Mouse (Mus musculus): ENCODE measurements around the gene Timd2. TPM values are rescaled to one million over a fixed set of nuclear protein-coding genes. Genes with fewer than 3 reads are reported as not detected.

Gene Timd2
- polyA plus RNA-seq, 2 experiments = 31.1 to 39.3 TPM

GRCm38 (mm10) chr11:46690136-46690535 is 16.7 kb downstream of the Timd2 start:
- no peak overlapping the region for H3K9ac ChIP-seq (replicated peaks)
- no peaks in the 10 kb centered on the region for H3K36me3 ChIP-seq (replicated peaks; ENCODE audit: control insufficient read depth, insufficient read depth, low read depth)
- no peaks in the 10 kb centered on the region for H3K9me3 ChIP-seq (ENCODE audit: control insufficient read depth, low read length)
- H3K27me3 ChIP-seq (ENCODE audit: control insufficient read depth, insufficient read depth, low read length) = no peaks in the 10 kb centered on the region
- H3K4me3 ChIP-seq (ENCODE audit: insufficient read depth in 1 of 2, low read depth in 2 of 2, low read length in 2 of 2) = no peak overlapping the region
- no peaks in the 10 kb centered on the region for H3K4me1 ChIP-seq (replicated peaks; ENCODE audit: control insufficient read depth in 2 of 2, insufficient read depth in 2 of 2, low read length in 1 of 2)
- H3K27ac ChIP-seq = no peak overlapping the region
- TF ChIP-seq CTCF (IDR thresholded peaks at IDR 0.05; ENCODE audit: low read depth) (no peak), EP300 (IDR thresholded peaks at IDR 0.05; ENCODE audit: low read depth) (no peak)
- WGBS (ENCODE audit: insufficient replicate concordance) = 49% methylated on average over 2 of the region's 2 CpGs
- H3K4me2 ChIP-seq (ENCODE audit: low read depth) = no peak overlapping the region
- DNase-seq (ENCODE audit: low read depth in 3 of 3, low spot score in 3 of 3) (no peak), ATAC-seq (ENCODE audit: insufficient read depth) (no peak)

GRCm38 (mm10) chr11:46683723-46684122 is 23.1 kb downstream of the Timd2 start:
- no peak overlapping the region for H3K27ac ChIP-seq
- H3K27me3 ChIP-seq (ENCODE audit: control insufficient read depth, insufficient read depth, low read length) = no peaks in the 10 kb centered on the region
- H3K9me3 ChIP-seq (ENCODE audit: control insufficient read depth, low read length) = no peaks in the 10 kb centered on the region
- H3K4me3 ChIP-seq (ENCODE audit: insufficient read depth in 1 of 2, low read depth in 2 of 2, low read length in 2 of 2) = no peak overlapping the region
- H3K36me3 ChIP-seq (replicated peaks; ENCODE audit: control insufficient read depth, insufficient read depth, low read depth) = no peaks in the 10 kb centered on the region
- no peaks in the 10 kb centered on the region for H3K4me1 ChIP-seq (replicated peaks; ENCODE audit: control insufficient read depth in 2 of 2, insufficient read depth in 2 of 2, low read length in 1 of 2)
- H3K9ac ChIP-seq (replicated peaks) = no peak overlapping the region
- no peak for ATAC-seq (ENCODE audit: insufficient read depth)
- 36% methylated on average over 4 of the region's 4 CpGs for WGBS (ENCODE audit: insufficient replicate concordance)
- no peak for DNase-seq (ENCODE audit: low read depth in 3 of 3, low spot score in 3 of 3)
- no peak overlapping the region for H3K4me2 ChIP-seq (ENCODE audit: low read depth)
- TF ChIP-seq EP300 (IDR thresholded peaks at IDR 0.05; ENCODE audit: low read depth) (no peak), CTCF (IDR thresholded peaks at IDR 0.05; ENCODE audit: low read depth) (no peak)

GRCm38 (mm10) chr11:46682842-46683241 is 24.0 kb downstream of the Timd2 start:
- 35% methylated on average over 1 of the region's 1 CpGs for WGBS (ENCODE audit: insufficient replicate concordance)
- ATAC-seq (ENCODE audit: insufficient read depth) = no peak

GRCm38 (mm10) chr11:46667938-46668337 is 38.9 kb downstream of the Timd2 start:
- Histone ChIP-seq H3K27ac (no peak overlapping the region), H3K36me3 (replicated peaks; ENCODE audit: control insufficient read depth, insufficient read depth, low read depth) (no peaks in the 10 kb centered on the region), H3K4me3 (ENCODE audit: insufficient read depth in 1 of 2, low read depth in 2 of 2, low read length in 2 of 2) (no peak overlapping the region), H3K27me3 (ENCODE audit: control insufficient read depth, insufficient read depth, low read length) (no peaks in the 10 kb centered on the region), H3K9me3 (ENCODE audit: control insufficient read depth, low read length) (no peaks in the 10 kb centered on the region), H3K4me2 (ENCODE audit: low read depth) (no peak overlapping the region), H3K4me1 (replicated peaks; ENCODE audit: control insufficient read depth in 2 of 2, insufficient read depth in 2 of 2, low read length in 1 of 2) (peaks cover 0 to 7% of the 10 kb centered on the region in 2 experiments; a peak in 3 of 4 replicates), H3K9ac (replicated peaks) (no peak overlapping the region)
- ATAC-seq (ENCODE audit: insufficient read depth) (no peak), DNase-seq (ENCODE audit: low read depth in 3 of 3, low spot score in 3 of 3) (no peak)
- WGBS (ENCODE audit: insufficient replicate concordance) = 42% methylated on average over 2 of the region's 2 CpGs
- TF ChIP-seq EP300 (IDR thresholded peaks at IDR 0.05; ENCODE audit: low read depth) (no peak), CTCF (IDR thresholded peaks at IDR 0.05; ENCODE audit: low read depth) (no peak)

More at GRCm38 (mm10) chr11:46682842-46683241, 24.0 kb downstream of the Timd2 start:
- Histone ChIP-seq H3K4me1 (replicated peaks; ENCODE audit: control insufficient read depth in 2 of 2, insufficient read depth in 2 of 2, low read length in 1 of 2) (no peaks in the 10 kb centered on the region), H3K4me3 (ENCODE audit: insufficient read depth in 1 of 2, low read depth in 2 of 2, low read length in 2 of 2) (no peak overlapping the region), H3K9ac (replicated peaks) (no peak overlapping the region), H3K27me3 (ENCODE audit: control insufficient read depth, insufficient read depth, low read length) (no peaks in the 10 kb centered on the region), H3K9me3 (ENCODE audit: control insufficient read depth, low read length) (no peaks in the 10 kb centered on the region), H3K27ac (no peak overlapping the region), H3K4me2 (ENCODE audit: low read depth) (no peak overlapping the region), H3K36me3 (replicated peaks; ENCODE audit: control insufficient read depth, insufficient read depth, low read depth) (no peaks in the 10 kb centered on the region)
- no peak for DNase-seq (ENCODE audit: low read depth in 3 of 3, low spot score in 3 of 3)
- TF ChIP-seq EP300 (IDR thresholded peaks at IDR 0.05; ENCODE audit: low read depth) = no peak

GRCm38 (mm10) chr11:46667105-46667504 is 39.8 kb downstream of the Timd2 start:
- 72% methylated on average over 3 of the region's 3 CpGs for WGBS (ENCODE audit: insufficient replicate concordance)
- Histone ChIP-seq H3K4me2 (ENCODE audit: low read depth) (no peak overlapping the region), H3K27ac (no peak overlapping the region), H3K4me3 (ENCODE audit: insufficient read depth in 1 of 2, low read depth in 2 of 2, low read length in 2 of 2) (no peak overlapping the region), H3K36me3 (replicated peaks; ENCODE audit: control insufficient read depth, insufficient read depth, low read depth) (no peaks in the 10 kb centered on the region), H3K9me3 (ENCODE audit: control insufficient read depth, low read length) (no peaks in the 10 kb centered on the region), H3K4me1 (replicated peaks; ENCODE audit: control insufficient read depth in 2 of 2, insufficient read depth in 2 of 2, low read length in 1 of 2) (peaks cover 0 to 9% of the 10 kb centered on the region in 2 experiments; a peak in 3 of 4 replicates), H3K27me3 (ENCODE audit: control insufficient read depth, insufficient read depth, low read length) (no peaks in the 10 kb centered on the region), H3K9ac (replicated peaks) (no peak overlapping the region)
- ATAC-seq (ENCODE audit: insufficient read depth) = no peak
- DNase-seq (ENCODE audit: low read depth in 3 of 3, low spot score in 3 of 3) = no peak
- TF ChIP-seq CTCF (IDR thresholded peaks at IDR 0.05; ENCODE audit: low read depth) (no peak), EP300 (IDR thresholded peaks at IDR 0.05; ENCODE audit: low read depth) (no peak)

All from liver, embryonic 14.5 days (tissue).